ENCODE assay signal across 21 mouse cellular contexts in the genomic region with DNA sequence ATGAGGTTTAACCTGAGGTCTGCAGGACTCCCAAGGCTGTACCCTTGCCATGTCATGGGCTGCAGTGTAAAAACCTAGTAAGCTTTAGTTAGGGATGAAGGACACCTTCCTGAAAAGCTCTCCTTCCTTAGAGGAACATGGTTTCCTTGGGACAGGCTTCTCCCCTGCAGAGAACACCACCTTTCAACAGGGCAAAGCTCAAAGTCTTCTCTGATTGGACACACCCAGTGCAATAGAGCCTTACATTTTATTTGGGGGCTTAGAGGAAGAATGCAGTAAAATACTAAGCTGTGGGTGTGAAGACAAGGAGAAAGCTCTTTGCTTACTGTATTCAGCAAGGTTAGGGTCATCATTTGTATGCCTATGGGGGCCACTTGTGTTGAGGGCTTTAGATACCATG.
"Had no signal": no experiment of that assay in that cellular context is flagged by ENCODE, and none has a peak within 500 bp of the region (broad histone marks: within the 10 kb centered on the region; RNA-seq: fewer than 3 reads in every experiment).

No protein-coding gene starts in this region.

- H3K4me2 ChIP-seq: liver, embryonic 15.5 days; lung, embryonic 14.5 days; midbrain, embryonic 12.5 days; neural tube, embryonic 13.5 days; neural tube, embryonic 15.5 days; stomach, embryonic 15.5 days had no signal

- H3K27me3 ChIP-seq: neural tube, embryonic 13.5 days; neural tube, embryonic 15.5 days; stomach, embryonic 15.5 days had no signal

- DNase-seq: lung, adult 18-20 months; lung, embryonic 14.5 days; lung, postnatal 10 days; lung, postnatal 4 days; midbrain, embryonic 14.5 days; retina, postnatal 1 day; right cerebral cortex, adult 18-20 months; right cerebral cortex, postnatal 25 days; right cerebral cortex, postnatal 4 days; thymus, adult 2 months; thymus, postnatal 25 days; thymus, postnatal 4 days had no signal

- H3K9ac ChIP-seq: liver, embryonic 15.5 days; lung, embryonic 14.5 days; midbrain, embryonic 12.5 days; neural tube, embryonic 13.5 days; neural tube, embryonic 15.5 days; stomach, embryonic 15.5 days had no signal

- H3K4me1 ChIP-seq: neural tube, embryonic 15.5 days; stomach, embryonic 15.5 days had no signal

- ATAC-seq: midbrain, embryonic 16.5 days had no signal

- H3K27ac ChIP-seq: liver, embryonic 15.5 days; midbrain, embryonic 10.5 days; midbrain, embryonic 12.5 days; neural tube, embryonic 13.5 days; neural tube, embryonic 15.5 days; stomach, embryonic 15.5 days; stomach, postnatal 0 days had no signal

- H3K4me3 ChIP-seq: liver, embryonic 15.5 days; midbrain, embryonic 10.5 days; midbrain, embryonic 12.5 days; myocyte; neural tube, embryonic 13.5 days; neural tube, embryonic 15.5 days; stomach, embryonic 15.5 days had no signal

- H3K36me3 ChIP-seq: liver, embryonic 15.5 days; midbrain, embryonic 10.5 days; midbrain, embryonic 12.5 days; neural tube, embryonic 13.5 days; neural tube, embryonic 15.5 days; stomach, embryonic 15.5 days had no signal

- H3K9me3 ChIP-seq: liver, embryonic 15.5 days; neural tube, embryonic 15.5 days; stomach, embryonic 15.5 days had no signal
